Mouse (Mus musculus): ENCODE measurements around the gene Obsl1.
A peak's percentile ranks its signal among the peaks of the same experiment; 100 is the strongest.

Gene Obsl1

GRCm38 (mm10) chr1:75450314-75451005, 55.8 kb downstream of the Obsl1 start, which contains the start of gene Asic4:
Gene Asic4, plus strand, starts transcription at chr1:75450436.
- no peak for DNase-seq

GRCm38 (mm10) chr1:75449377-75450135, 56.7 kb downstream of the Obsl1 start:
- no peak for DNase-seq

- no peak for DNase-seq
These were observed 57.3 kb downstream of the Obsl1 start for GRCm38 (mm10) chr1:75448937-75449336.

DNA sequence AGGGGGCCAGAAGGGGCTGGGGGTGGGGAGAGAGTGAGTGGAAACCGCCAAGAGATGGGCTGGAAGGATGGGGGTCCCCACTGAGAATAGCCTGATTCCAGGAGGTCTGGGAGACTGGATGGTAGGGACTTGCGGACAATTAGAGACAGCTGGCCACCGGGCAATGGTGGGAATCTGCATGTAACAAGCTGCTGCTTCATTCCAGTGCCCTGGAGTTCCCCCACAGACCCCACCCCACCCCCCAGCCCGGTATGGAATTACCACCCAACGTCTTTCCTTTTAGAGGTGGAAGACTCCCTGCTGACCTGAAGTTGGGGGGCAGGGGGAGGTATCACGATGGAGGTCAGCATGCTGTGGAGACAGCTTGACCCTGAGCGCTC, 58.2 kb downstream of the Obsl1 start:
- DNase-seq: no peak

GRCm38 (mm10) chr1:75447265-75448051, 58.8 kb downstream of the Obsl1 start:
- no peak for DNase-seq

DNA sequence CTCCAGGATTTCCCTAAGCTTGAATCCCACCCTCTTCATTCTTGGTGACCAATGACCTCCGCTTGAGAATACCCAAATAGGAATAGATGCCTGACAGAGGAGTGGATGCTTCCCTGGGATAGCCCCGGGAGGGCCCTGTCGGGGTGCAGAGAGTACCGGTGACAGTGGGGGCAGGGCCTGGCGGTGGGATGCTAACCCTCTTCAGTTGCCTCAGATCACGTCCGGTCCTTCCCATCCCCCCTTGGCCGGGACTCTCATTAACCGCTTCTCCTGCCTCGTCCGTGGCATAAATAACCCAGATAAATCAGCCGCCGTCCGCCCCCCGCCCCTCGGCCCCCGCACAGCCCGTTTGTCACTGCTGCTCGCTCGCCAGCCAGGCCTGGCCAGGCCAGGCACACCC, 59.6 kb downstream of the Obsl1 start:
- DNase-seq: peak; percentile 24

DNA sequence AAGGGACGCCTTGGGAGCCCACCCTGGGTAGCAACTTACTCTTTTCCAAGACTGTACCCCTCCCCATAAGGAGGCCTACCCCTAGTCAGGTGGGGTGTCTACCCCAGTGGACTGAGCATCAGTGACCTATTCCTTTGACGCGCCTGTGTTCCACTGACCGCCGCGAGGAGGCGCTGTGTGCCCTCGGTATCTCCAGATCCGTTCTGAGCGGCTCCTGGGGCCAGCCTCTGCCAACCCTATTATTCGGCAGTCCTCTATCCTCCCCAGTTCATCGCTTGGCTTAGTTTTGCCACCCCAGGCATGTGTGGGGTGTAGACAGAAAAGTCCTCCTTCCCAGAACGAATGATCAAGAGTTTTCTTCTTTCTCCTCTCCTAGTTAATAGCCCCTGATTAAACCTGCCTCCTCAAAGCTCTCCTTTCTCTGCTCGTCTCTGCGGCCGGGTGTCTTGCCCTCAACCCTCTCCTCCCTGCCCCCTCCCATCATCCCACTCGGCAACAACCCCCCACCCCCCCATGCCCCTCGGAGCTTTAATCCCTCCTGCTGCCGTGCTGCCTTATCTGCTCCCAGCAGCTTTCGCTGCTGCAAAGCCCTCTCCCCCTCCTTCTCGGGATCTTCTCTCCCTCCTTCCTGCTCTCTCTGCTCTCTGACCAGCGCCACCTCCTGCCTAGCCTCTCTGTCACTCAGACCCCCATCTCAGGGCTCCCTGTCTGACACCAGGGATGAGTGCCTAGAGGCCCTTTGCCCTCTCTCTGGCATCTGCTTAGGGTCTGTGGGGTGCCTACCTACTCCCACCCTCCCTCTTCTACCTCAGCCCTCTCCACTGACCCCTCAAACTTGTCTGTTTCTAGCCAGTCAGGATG, 60.3 kb downstream of the Obsl1 start:
- DNase-seq: peak; percentile 73

- no peak for DNase-seq
These were observed 61.0 kb downstream of the Obsl1 start for GRCm38 (mm10) chr1:75445141-75445701.

GRCm38 (mm10) chr1:75444208-75444607, 62.0 kb downstream of the Obsl1 start:
- DNase-seq: no peak

DNA sequence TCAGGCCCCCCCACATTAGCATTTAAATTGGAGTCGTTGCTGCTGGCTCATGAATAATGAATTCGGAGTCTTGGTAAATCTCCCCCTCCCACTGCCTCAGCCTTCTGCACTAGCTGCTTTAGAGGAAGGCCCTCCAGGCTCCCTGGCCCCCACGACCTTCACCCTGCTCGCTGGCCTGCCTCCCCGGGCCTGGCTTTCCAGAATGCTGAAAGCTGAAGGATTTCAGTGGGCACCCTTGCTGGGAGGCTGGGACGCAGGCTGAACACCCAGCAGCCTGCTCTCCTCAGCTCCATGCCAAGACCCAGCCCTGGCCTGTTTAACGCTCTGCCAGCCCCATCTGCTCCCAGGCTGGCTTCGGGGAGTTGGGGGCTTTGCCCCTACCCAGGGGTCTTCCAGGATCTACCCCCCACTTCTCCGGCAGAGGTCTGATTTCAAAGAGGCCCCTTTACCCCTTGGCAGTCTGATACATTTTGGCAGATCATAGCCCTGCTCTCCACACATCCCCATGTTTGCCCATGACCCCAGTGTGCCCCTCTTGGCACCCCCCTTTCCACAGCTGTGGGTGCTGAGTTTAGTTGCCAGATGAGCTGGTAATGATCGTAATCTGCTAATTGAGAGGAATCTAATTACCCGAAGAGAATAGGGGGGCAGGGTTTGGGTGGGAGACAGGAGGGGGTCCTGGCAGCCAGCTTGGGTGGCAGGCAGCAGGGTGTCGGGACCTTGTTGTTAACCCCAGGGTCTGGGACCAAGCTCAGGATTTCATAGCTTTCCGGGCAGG, 62.8 kb downstream of the Obsl1 start:
- DNase-seq: no peak

DNA sequence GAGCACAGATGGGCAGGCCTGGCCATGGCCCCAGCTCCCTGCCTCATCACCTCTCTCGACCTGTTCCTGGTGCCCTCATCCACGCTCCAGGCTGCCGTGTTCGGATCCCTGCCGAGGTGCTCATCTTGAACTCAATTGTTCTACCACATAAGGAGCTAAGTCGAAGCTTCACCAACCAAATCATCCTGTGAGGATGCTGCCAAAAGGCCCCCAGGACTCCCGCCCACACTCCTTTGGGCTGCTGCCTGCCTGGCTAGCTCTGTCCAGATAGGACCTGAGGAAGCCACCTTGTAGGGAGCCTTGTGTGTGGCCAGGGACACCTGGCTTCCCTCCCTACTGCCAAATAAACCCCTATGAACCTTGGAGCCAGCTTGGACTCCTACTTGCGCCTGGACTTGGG, 63.4 kb downstream of the Obsl1 start:
- no peak for DNase-seq

DNA sequence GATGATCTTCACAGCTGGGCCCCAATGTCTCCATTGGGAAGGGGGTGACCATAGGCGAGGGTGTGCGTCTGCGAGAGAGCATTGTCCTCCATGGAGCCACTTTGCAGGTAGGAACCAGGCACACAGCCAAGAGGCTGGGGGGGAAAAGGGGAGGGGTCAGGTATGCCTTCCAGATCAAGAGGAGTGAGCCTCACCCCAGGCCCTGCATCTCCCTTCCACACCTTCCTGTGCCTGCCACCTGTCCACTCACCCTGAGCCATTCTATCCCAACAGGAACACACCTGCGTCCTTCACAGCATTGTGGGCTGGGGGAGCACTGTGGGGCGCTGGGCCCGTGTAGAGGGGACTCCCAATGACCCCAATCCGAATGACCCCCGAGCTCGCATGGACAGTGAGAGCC, 64.1 kb downstream of the Obsl1 start:
- no peak for DNase-seq

DNA sequence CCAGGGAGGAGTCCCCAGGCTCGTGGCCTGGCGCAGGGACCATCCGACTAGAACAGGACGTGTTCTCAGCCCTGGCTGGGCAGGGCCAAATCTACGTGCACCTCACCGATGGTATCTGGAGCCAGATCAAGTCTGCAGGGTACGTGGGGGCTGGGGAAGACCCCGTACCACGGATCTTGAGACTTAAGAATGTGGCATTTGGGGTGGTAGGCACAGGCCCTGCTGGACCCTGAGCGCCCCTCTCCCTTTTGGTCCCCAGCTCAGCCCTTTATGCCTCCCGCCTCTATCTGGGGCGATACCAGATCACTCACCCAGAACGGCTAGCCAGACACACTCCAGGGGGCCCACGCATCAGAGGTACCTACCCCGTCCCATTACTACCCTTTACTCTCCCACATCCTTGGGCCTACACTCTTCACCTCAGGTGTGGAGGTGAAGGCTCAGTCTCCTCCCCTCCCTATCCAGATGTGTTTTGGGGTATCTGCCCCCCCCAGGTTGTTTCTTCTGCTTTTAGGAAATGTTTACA, 64.7 kb downstream of the Obsl1 start:
- no peak for DNase-seq

DNA sequence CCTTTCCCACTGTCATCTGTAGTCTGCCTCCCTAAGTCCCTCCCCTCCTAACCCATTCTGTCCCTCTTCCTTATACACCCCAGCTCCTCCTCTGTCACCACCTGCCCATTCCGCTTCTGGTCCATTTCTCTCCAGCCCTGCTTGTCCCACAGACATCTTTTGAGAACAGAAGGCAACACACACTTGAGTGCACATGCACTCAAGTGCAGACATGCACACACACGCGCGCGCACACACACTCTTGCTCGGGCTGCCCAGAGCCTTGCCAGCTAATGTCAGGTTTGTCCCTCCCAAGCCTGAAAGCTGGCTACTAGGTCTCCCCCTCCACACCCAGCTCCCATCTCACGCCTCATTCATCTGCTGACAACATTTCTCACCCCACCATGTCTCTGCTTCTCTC, 65.6 kb downstream of the Obsl1 start:
- DNase-seq: no peak

GRCm38 (mm10) chr1:75438782-75439181, 67.5 kb downstream of the Obsl1 start:
- no peak for DNase-seq

DNA sequence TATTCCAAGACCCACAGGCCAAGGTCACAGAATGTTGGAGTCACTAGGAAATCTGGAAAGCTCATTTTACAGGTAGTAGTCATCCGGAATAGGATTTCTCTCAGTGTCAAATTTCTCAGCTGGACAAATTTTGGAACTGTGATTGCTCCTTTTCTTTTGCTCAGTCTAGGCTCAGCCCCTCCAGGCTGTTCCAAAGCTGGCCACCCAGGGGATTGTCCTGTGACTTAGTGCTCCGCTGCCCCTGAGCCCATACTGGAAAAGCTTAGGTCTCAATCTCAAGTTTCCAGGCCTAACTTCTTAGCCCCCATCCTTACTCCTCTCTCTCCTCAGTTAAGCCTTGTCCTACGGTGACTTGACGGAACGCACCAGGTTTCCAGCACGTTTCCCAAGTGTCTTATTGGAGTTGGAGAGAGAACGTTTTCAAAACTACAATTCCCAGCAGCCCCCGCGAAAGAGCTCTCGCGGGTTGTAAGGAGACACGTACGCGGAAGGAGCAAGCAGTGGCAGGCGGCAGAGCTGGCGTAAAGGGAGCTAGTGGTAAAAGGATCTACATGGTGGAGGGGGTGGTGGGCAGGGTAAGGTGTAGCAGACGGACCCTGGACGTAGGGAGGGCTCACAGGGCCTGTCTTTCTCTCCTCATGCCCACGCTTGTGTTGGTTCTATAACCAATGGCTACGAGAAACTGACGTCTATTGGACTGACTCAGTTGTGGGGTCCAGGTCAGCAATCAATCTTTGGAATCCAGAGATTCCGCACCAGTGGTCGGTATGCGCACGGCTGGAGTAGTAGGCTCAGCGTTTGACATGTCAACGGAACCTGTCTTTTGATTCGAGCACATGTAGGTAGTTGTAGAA, 70.5 kb downstream of the Obsl1 start, which contains the start of gene Gmppa:
Gene Gmppa (plus strand): TSS at position 456 of the 854 bp plus-strand sequence.
- peak; percentile 89 for DNase-seq
